Mouse (Mus musculus) myocyte (in vitro differentiated cells): Measurements from ENCODE around the gene Nr2f2.

ENCODE experiments used
- MYOG ChIP-seq, 3 experiments: IDR thresholded peaks; one replicate each; pipeline ENCODE4 v1.6.1; 2011; ENCODE audit warnings: control low read depth in 2 of 3, low read depth in 2 of 3, mild to moderate bottlenecking in 2 of 3; ENCODE audit not compliant: insufficient read length in 2 of 3, control insufficient read depth in 1 of 3, insufficient read depth in 1 of 3
- SRF ChIP-seq: IDR thresholded peaks from one replicate; pipeline ENCODE4 v1.6.1; 2011; ENCODE audit warnings: low read depth; ENCODE audit not compliant: control insufficient read depth, insufficient read length

DNA sequence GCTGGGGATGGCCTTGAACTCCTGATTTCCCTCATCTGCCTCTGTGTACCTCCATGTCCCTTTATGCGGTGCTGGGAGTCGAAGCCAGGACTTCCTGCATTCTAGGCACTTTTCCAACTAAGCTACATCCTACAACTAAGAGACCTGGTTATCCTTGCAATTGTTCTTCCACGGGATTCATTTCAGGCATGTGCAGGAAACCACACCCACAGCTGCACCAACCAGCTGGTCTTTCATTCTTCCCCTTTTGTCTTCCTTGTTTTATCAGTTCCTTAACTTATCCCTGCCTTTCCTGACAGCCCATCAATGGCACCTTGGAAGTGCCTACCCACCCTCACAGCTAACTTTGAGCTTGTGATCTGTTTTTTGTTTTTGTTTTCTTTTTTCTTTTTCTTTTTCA lies 42.3 kb upstream of the Nr2f2 start:
- TF ChIP-seq SRF, result no peak
- TF ChIP-seq MYOG (IDR thresholded peaks at IDR 0.05; ENCODE audit: control insufficient read depth in 1 of 3, insufficient read depth in 1 of 3, insufficient read length in 2 of 3, low read depth in 2 of 3), result peak in 2 of 3 experiments; percentile 27 to 43
